ENCODE assay signal across 8 mouse cellular contexts in the genomic region with DNA sequence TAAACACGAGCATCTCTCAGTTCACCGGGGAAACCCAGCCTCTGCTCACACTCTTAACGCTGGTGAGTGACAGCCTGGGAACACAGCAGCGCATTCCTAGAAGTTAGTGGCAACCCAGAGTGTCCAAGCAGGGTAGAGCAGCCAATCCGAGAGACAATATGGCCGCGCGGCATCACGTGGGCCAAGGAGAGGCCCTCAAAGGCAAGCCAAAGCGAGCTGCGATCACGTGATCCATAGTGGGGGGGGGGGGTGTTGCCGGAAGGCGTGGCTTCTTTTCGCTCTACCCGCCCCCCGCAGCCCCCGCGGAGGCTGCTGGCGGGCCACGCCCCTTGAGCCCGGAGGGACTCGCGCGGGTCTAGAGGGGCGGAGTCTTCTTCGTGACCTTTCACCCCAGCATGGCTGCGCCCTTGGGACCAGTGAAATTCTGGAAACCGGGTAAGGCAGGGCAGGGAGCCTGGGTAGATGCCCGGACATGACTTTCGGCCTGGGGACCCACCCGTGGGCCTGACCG. TPM values are rescaled to one million over a fixed set of nuclear protein-coding genes. Genes with fewer than 3 reads are reported as not detected.
DNase-seq lines count a peak whose midpoint lies in the region; ATAC-seq and TF ChIP-seq lines count a peak whose summit lies in the region.

TSS of gene Dhx35 (plus strand) at position 314 of the 511 bp plus-strand sequence.

- H3K4me2 ChIP-seq in heart, embryonic 15.5 days, result peak within 1 kb of the TSS; percentile 85
- H3K4me2 ChIP-seq in liver, embryonic 14.5 days (ENCODE audit: low read depth), result peak within 1 kb of the TSS; percentile 95
- H3K4me2 ChIP-seq in neural tube, embryonic 11.5 days (ENCODE audit: low read depth), result peak within 1 kb of the TSS; percentile 74
- H3K4me2 ChIP-seq in stomach, postnatal 0 days (replicated peaks; ENCODE audit: low read depth), result peak within 1 kb of the TSS; percentile 86

- H3K4me1 ChIP-seq in forebrain, embryonic 10.5 days, result peaks cover 25% of the 10 kb centered on the region
- peaks cover 20% of the 10 kb centered on the region for H3K4me1 ChIP-seq in heart, embryonic 15.5 days (replicated peaks)
- peaks cover 12 to 14% of the 10 kb centered on the region in 2 experiments for H3K4me1 ChIP-seq in liver, embryonic 14.5 days (replicated peaks; ENCODE audit: control insufficient read depth in 2 of 2, insufficient read depth in 2 of 2, low read length in 1 of 2)
- peaks cover 4% of the 10 kb centered on the region; the same call in 1 of the 2 replicates for H3K4me1 ChIP-seq in neural tube, embryonic 11.5 days (ENCODE audit: control insufficient read depth, insufficient read depth, low read length)
- peaks cover 5% of the 10 kb centered on the region; the same call in 1 of the 2 replicates for H3K4me1 ChIP-seq in stomach, postnatal 0 days (replicated peaks; ENCODE audit: control insufficient read depth, insufficient read depth)

- peak within 1 kb of the TSS; percentile 87 for H3K9ac ChIP-seq in heart, embryonic 15.5 days
- peak within 1 kb of the TSS; percentile 81 for H3K9ac ChIP-seq in liver, embryonic 14.5 days (replicated peaks)
- peak within 1 kb of the TSS; percentile 60 for H3K9ac ChIP-seq in neural tube, embryonic 11.5 days (ENCODE audit: low read length)
- H3K9ac ChIP-seq in stomach, postnatal 0 days (ENCODE audit: low read length), result peak within 1 kb of the TSS; percentile 75

- peaks cover 4% of the 10 kb centered on the region for H3K36me3 ChIP-seq in forebrain, embryonic 10.5 days (replicated peaks)
- H3K36me3 ChIP-seq in heart, embryonic 15.5 days, result no peaks in the 10 kb centered on the region
- H3K36me3 ChIP-seq in liver, embryonic 14.5 days (replicated peaks; ENCODE audit: control insufficient read depth, insufficient read depth, low read depth), result no peaks in the 10 kb centered on the region
- H3K36me3 ChIP-seq in neural tube, embryonic 11.5 days (ENCODE audit: control insufficient read depth, insufficient read depth, low read length), result no peaks in the 10 kb centered on the region
- H3K36me3 ChIP-seq in stomach, postnatal 0 days (ENCODE audit: control insufficient read depth, insufficient read depth, low read length), result no peaks in the 10 kb centered on the region

- DNase-seq in CD8-positive naive resting alpha-beta T cell, adult 2 months (ENCODE audit: low read depth in 2 of 2, low spot score in 2 of 2), result peak; percentile 86 to 90
- peak; percentile 89 for DNase-seq in c-Kit-positive CD71-negative TER-119-negative erythroid progenitor cells, embryonic 14.5 days (ENCODE audit: low read depth)
- DNase-seq in forebrain, embryonic 10.5 days (ENCODE audit: extremely low spot score, low spot score), result peak; percentile 99
- DNase-seq in kidney, postnatal 25 days, result peak; percentile 96 to 98
- peak; percentile 92 to 94 (median 92) for DNase-seq in liver, embryonic 14.5 days (ENCODE audit: low read depth in 3 of 3, low spot score in 3 of 3)
- peak; percentile 98 for DNase-seq in neural tube, embryonic 11.5 days (ENCODE audit: low spot score)
- DNase-seq in stomach, postnatal 0 days (ENCODE audit: low spot score), result peak; percentile 98

- H3K4me3 ChIP-seq in forebrain, embryonic 10.5 days, result peak within 1 kb of the TSS; percentile 87
- H3K4me3 ChIP-seq in heart, embryonic 15.5 days, result peak within 1 kb of the TSS; percentile 94
- peak within 1 kb of the TSS; percentile 87 to 92 for H3K4me3 ChIP-seq in liver, embryonic 14.5 days (ENCODE audit: insufficient read depth in 1 of 2, low read depth in 2 of 2, low read length in 2 of 2)
- peak within 1 kb of the TSS; percentile 60 for H3K4me3 ChIP-seq in neural tube, embryonic 11.5 days (ENCODE audit: low read depth, low read length)
- peak within 1 kb of the TSS; percentile 74 for H3K4me3 ChIP-seq in stomach, postnatal 0 days (ENCODE audit: low read depth, low read length)

- peak; percentile 99 for ATAC-seq in heart, embryonic 15.5 days (replicated peaks; ENCODE audit: insufficient number of reproducible peaks, insufficient read depth, low FRiP score, low read depth)
- peak; percentile 97 for ATAC-seq in liver, embryonic 14.5 days (ENCODE audit: insufficient read depth)
- ATAC-seq in neural tube, embryonic 11.5 days (ENCODE audit: insufficient read depth, low FRiP score, low TSS enrichment), result peak; percentile 99
- peak; percentile 99 for ATAC-seq in stomach, postnatal 0 days (ENCODE audit: low FRiP score, low TSS enrichment)

- TF ChIP-seq CTCF in liver, embryonic 14.5 days (IDR thresholded peaks at IDR 0.05; ENCODE audit: low read depth), result no peak
- TF ChIP-seq CTCF in stomach, postnatal 0 days (IDR thresholded peaks at IDR 0.05; ENCODE audit: low read depth), result 0 out of 2 replicates have a peak, but pooled peaks have one; percentile 1

- H3K27me3 ChIP-seq in forebrain, embryonic 10.5 days (ENCODE audit: poor library complexity, severe bottlenecking), result no peaks in the 10 kb centered on the region
- no peaks in the 10 kb centered on the region for H3K27me3 ChIP-seq in heart, embryonic 15.5 days
- no peaks in the 10 kb centered on the region for H3K27me3 ChIP-seq in liver, embryonic 14.5 days (ENCODE audit: control insufficient read depth, insufficient read depth, low read length)
- H3K27me3 ChIP-seq in neural tube, embryonic 11.5 days (ENCODE audit: control insufficient read depth, insufficient read depth, low read length), result no peaks in the 10 kb centered on the region
- H3K27me3 ChIP-seq in stomach, postnatal 0 days (ENCODE audit: control insufficient read depth, insufficient read depth, low read length), result no peaks in the 10 kb centered on the region

- TF ChIP-seq EP300 in liver, embryonic 14.5 days (IDR thresholded peaks at IDR 0.05; ENCODE audit: low read depth), result no peak
- TF ChIP-seq EP300 in stomach, postnatal 0 days (optimal IDR thresholded peaks at IDR 0.05), result no peak

- peaks cover 1% of the 10 kb centered on the region; the same call in 1 of the 2 replicates for H3K9me3 ChIP-seq in forebrain, embryonic 10.5 days
- no peaks in the 10 kb centered on the region for H3K9me3 ChIP-seq in heart, embryonic 15.5 days (replicated peaks)
- no peaks in the 10 kb centered on the region for H3K9me3 ChIP-seq in liver, embryonic 14.5 days (ENCODE audit: control insufficient read depth, low read length)
- H3K9me3 ChIP-seq in neural tube, embryonic 11.5 days (ENCODE audit: control insufficient read depth, low read length), result no peaks in the 10 kb centered on the region
- no peaks in the 10 kb centered on the region for H3K9me3 ChIP-seq in stomach, postnatal 0 days (ENCODE audit: control insufficient read depth, low read length)

- 0% methylated on average over 33 of the region's 33 CpGs for WGBS in forebrain, embryonic 10.5 days
- WGBS in heart, embryonic 15.5 days, result 0% methylated on average over 33 of the region's 33 CpGs
- under 1% methylated on average over 33 of the region's 33 CpGs for WGBS in liver, embryonic 14.5 days (ENCODE audit: insufficient replicate concordance)
- WGBS in neural tube, embryonic 11.5 days, result under 1% methylated on average over 29 of the region's 33 CpGs
- WGBS in stomach, postnatal 0 days, result 0% methylated on average over 32 of the region's 33 CpGs

- H3K27ac ChIP-seq in forebrain, embryonic 10.5 days, result peak within 1 kb of the TSS; percentile 91
- H3K27ac ChIP-seq in heart, embryonic 15.5 days, result peak within 1 kb of the TSS; percentile 86
- H3K27ac ChIP-seq in liver, embryonic 14.5 days, result peak within 1 kb of the TSS; percentile 85
- H3K27ac ChIP-seq in neural tube, embryonic 11.5 days (ENCODE audit: low read depth, low read length), result peak within 1 kb of the TSS; percentile 74; the same call in 1 of the 2 replicates
- H3K27ac ChIP-seq in stomach, postnatal 0 days (replicated peaks), result peak within 1 kb of the TSS; percentile 88

RNA-seq across cellular contexts. Expression of gene Dhx35, which starts in this region (rescaled TPM):
- 19.2 and 19.6 TPM in 2 replicates for polyA plus RNA-seq in forebrain, embryonic 10.5 days (2016; fragmentation: Nextera tagmentation; extraction: Ambion mirVana)
- 11.8 and 12.5 TPM in 2 replicates for polyA plus RNA-seq in heart, embryonic 15.5 days (2015; fragmentation: Nextera tagmentation; extraction: Ambion mirVana)
- 4.4 and 4.6 TPM in 2 replicates for polyA plus RNA-seq in liver, embryonic 14.5 days (2012; rRNA removed)
- polyA plus RNA-seq in liver, embryonic 14.5 days (2014; fragmentation: Nextera tagmentation; extraction: Ambion mirVana), result 3.2 and 3.9 TPM in 2 replicates
- 16.5 and 17.9 TPM in 2 replicates for polyA plus RNA-seq in neural tube, embryonic 11.5 days (2014; fragmentation: Nextera tagmentation; extraction: Ambion mirVana)
- 5.6 and 6.5 TPM in 2 replicates for polyA plus RNA-seq in stomach, postnatal 0 days (2015; fragmentation: Nextera tagmentation; extraction: Ambion mirVana)

Comparison
In these comparisons a context has a peak if more than half of its experiments do, and no peak if none do; other contexts are left out.
1. Peak in every context shown above with its lines: DNase-seq, ATAC-seq, H3K4me3 ChIP-seq and H3K27ac ChIP-seq.